Mouse (Mus musculus): ENCODE data around the gene Tsfm.

DNA sequence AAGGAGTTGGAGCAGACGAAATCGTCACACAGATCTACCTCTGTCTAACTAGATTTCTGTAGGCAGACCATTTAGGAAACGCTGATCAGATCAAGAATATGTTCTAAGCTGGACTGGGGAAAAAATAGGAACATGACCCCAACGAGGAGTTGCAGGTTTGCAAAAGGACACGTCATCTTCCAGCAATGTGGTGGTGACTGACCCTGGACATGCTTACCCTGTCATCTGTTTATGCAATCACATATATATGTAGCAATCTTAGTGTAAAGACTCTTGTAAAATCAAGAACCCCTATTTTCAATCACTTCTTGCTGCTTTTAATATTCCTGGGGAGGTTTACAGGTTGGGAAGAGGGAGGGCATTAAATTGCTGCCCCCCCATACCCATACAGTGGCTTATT is 31.9 kb upstream of the Tsfm start:
- TF ChIP-seq EP300 (IDR thresholded peaks at IDR 0.05; ENCODE audit: low read depth): no peak
- no peak for TF ChIP-seq CTCF (IDR thresholded peaks at IDR 0.05; ENCODE audit: low read depth)
